Mouse (Mus musculus) CH12.LX (cell line): ENCODE measurements around the gene Exoc6b. TPM values are rescaled to one million over a fixed set of nuclear protein-coding genes. Genes with fewer than 3 reads are reported as not detected.

Experiments
- DNase-seq: peaks from one replicate; pipeline ENCODE4 v3.0.0-alpha.2; 2013; ENCODE audit errors: extremely low read depth
- H3K27ac ChIP-seq: 2 replicates; pipeline ENCODE4 v1.5.1; 2012; ENCODE audit warnings: low read depth, mild to moderate bottlenecking, control low read depth, moderate library complexity; ENCODE audit not compliant: insufficient read depth
- H3K27me3 ChIP-seq: replicated peaks from 2 replicates; pipeline ENCODE3; 2012; ENCODE audit warnings: inconsistent platforms
- H3K36me3 ChIP-seq, 2 experiments: replicated peaks in 1 of 2; 2 replicates each; pipeline versions ENCODE3 to v1.6.1; 2012; ENCODE audit warnings: inconsistent platforms in 1 of 2, low read length in 1 of 2, mild to moderate bottlenecking in 1 of 2, mixed read lengths in 1 of 2, moderate library complexity in 1 of 2; ENCODE audit not compliant: control insufficient read depth in 1 of 2, insufficient read depth in 1 of 2
- H3K4me1 ChIP-seq, 2 experiments: 2 replicates each; pipeline ENCODE4 v1.6.1; 2012; ENCODE audit warnings: inconsistent platforms in 1 of 2, moderate library complexity in 1 of 2; ENCODE audit not compliant: insufficient read depth in 2 of 2, control insufficient read depth in 1 of 2
- H3K4me2 ChIP-seq: 2 replicates; pipeline ENCODE4 v1.6.1; 2012; ENCODE audit warnings: low read depth, mild to moderate bottlenecking, control low read depth; ENCODE audit not compliant: poor library complexity, insufficient read depth, severe bottlenecking
- H3K4me3 ChIP-seq, 3 experiments: fragments of 150-350 bp in 1 of 3; sonication (generic) in 1 of 3; replicated peaks in 1 of 3; 2 replicates each; pipeline versions ENCODE3 to v1.5.1; 2011 to 2012; ENCODE audit warnings: low read depth in 2 of 3, low read length in 2 of 3, mild to moderate bottlenecking in 2 of 3, moderate library complexity in 2 of 3, control low read depth in 1 of 3, improper control_type of control experiment in 1 of 3, inconsistent platforms in 1 of 3, mixed read lengths in 1 of 3; ENCODE audit not compliant: poor library complexity in 1 of 3
- H3K79me2 ChIP-seq: replicated peaks from 2 replicates; pipeline ENCODE4 v1.6.1; 2012; ENCODE audit warnings: mild to moderate bottlenecking, moderate library complexity; ENCODE audit not compliant: control insufficient read depth, poor library complexity, insufficient read depth, severe bottlenecking; ENCODE audit errors: extremely low read depth
- H3K9ac ChIP-seq: 2 replicates; pipeline ENCODE4 v1.6.1; 2012; ENCODE audit warnings: low read depth, mild to moderate bottlenecking, control low read depth, moderate library complexity; ENCODE audit not compliant: insufficient read depth
- H3K9me3 ChIP-seq: replicated peaks from 2 replicates; pipeline ENCODE3; 2012; ENCODE audit warnings: low read length, inconsistent platforms, mixed read lengths
- BHLHE40 ChIP-seq: IDR thresholded peaks from 2 replicates; pipeline ENCODE4 v1.6.1; 2011; ENCODE audit warnings: mild to moderate bottlenecking, low read depth, low read length, improper control_type of control experiment
- CHD2 ChIP-seq: IDR thresholded peaks from 2 replicates; pipeline ENCODE4 v1.6.1; 2011; ENCODE audit warnings: low read length, improper control_type of control experiment
- ELF1 ChIP-seq: IDR thresholded peaks from 2 replicates; pipeline ENCODE4 v1.6.1; 2014; ENCODE audit warnings: low read depth, mild to moderate bottlenecking, inconsistent platforms, low read length, improper control_type of control experiment
- EP300 ChIP-seq: IDR thresholded peaks from 2 replicates; pipeline ENCODE4 v1.6.1; 2011; ENCODE audit warnings: low read length, improper control_type of control experiment
- GABPA ChIP-seq: IDR thresholded peaks from 2 replicates; pipeline ENCODE4 v1.6.1; 2012; ENCODE audit warnings: low read depth, low read length, improper control_type of control experiment, inconsistent platforms; ENCODE audit not compliant: insufficient replicate concordance
- HCFC1 ChIP-seq: IDR thresholded peaks from 2 replicates; pipeline ENCODE4 v1.6.1; 2012; ENCODE audit warnings: low read depth, mild to moderate bottlenecking, inconsistent platforms, low read length, improper control_type of control experiment
- MAX ChIP-seq: IDR thresholded peaks from 2 replicates; pipeline ENCODE4 v1.6.1; 2011; ENCODE audit warnings: low read length, improper control_type of control experiment
- MEF2A ChIP-seq: IDR thresholded peaks from 2 replicates; pipeline ENCODE4 v1.6.1; 2014; ENCODE audit warnings: low read depth, mild to moderate bottlenecking, inconsistent platforms, low read length, improper control_type of control experiment, borderline replicate concordance
- MXI1 ChIP-seq: IDR thresholded peaks from 2 replicates; pipeline ENCODE4 v1.6.1; 2011; ENCODE audit warnings: mild to moderate bottlenecking, low read depth, low read length, improper control_type of control experiment
- MYC ChIP-seq: IDR thresholded peaks from 2 replicates; pipeline ENCODE4 v1.6.1; 2011; ENCODE audit warnings: low read depth, mild to moderate bottlenecking, improper control_type of control experiment, low read length
- NELFE ChIP-seq: IDR thresholded peaks from 2 replicates; pipeline ENCODE4 v1.6.1; 2011; ENCODE audit warnings: low read depth, low read length, improper control_type of control experiment
- PAX5 ChIP-seq: IDR thresholded peaks from 2 replicates; pipeline ENCODE4 v1.6.1; 2012; ENCODE audit warnings: low read length, inconsistent platforms, mixed read lengths
- POLR2A ChIP-seq: IDR thresholded peaks from 2 replicates; pipeline ENCODE4 v1.6.1; 2011; ENCODE audit warnings: low read depth, mild to moderate bottlenecking, improper control_type of control experiment, low read length
- RAD21 ChIP-seq: IDR thresholded peaks from 2 replicates; pipeline ENCODE4 v1.6.1; 2011; ENCODE audit warnings: low read depth, mild to moderate bottlenecking, low read length, improper control_type of control experiment, moderate library complexity
- SIN3A ChIP-seq: IDR thresholded peaks from 2 replicates; pipeline ENCODE4 v1.6.1; 2012; ENCODE audit warnings: low read length, improper control_type of control experiment, inconsistent platforms
- SMC3 ChIP-seq: IDR thresholded peaks from 2 replicates; pipeline ENCODE4 v1.6.1; 2011; ENCODE audit warnings: low read depth, low read length, improper control_type of control experiment
- TBP ChIP-seq: conservative IDR thresholded peaks from 2 replicates; pipeline ENCODE4 v1.6.1; 2011; ENCODE audit warnings: low read depth, low read length, improper control_type of control experiment
- TCF12 ChIP-seq: IDR thresholded peaks from 2 replicates; pipeline ENCODE4 v1.6.1; 2014; ENCODE audit warnings: low read depth, mild to moderate bottlenecking, inconsistent platforms, low read length, improper control_type of control experiment
- USF1 ChIP-seq: IDR thresholded peaks from 2 replicates; pipeline ENCODE4 v1.6.1; 2014; ENCODE audit warnings: low read depth, mild to moderate bottlenecking, inconsistent platforms, low read length, improper control_type of control experiment
- ZC3H11A ChIP-seq: IDR thresholded peaks from 2 replicates; pipeline ENCODE4 v1.6.1; 2012; ENCODE audit warnings: low read depth, mild to moderate bottlenecking, inconsistent platforms, low read length, improper control_type of control experiment
- ZKSCAN1 ChIP-seq: IDR thresholded peaks from 2 replicates; pipeline ENCODE4 v1.6.1; 2012; ENCODE audit warnings: low read depth, inconsistent platforms, low read length, improper control_type of control experiment, borderline replicate concordance
- ZNF384 ChIP-seq: IDR thresholded peaks from 2 replicates; pipeline ENCODE4 v1.6.1; 2012; ENCODE audit warnings: low read depth, low read length, improper control_type of control experiment, inconsistent platforms
- dilution Hi-C: fragments of 300-500 bp; cut with MboI; formaldehyde crosslinking; loops from 2 replicates; pipeline ENCODE4 v1.14.3; 2020; ENCODE audit warnings: low sequenced_read_pairs; ENCODE audit not compliant: extremely low pct_unique_long_range_greater_than_20kb, extremely low pct_ligation_motif_present
- in situ Hi-C: fragments of 300-500 bp; cut with MboI; formaldehyde crosslinking; loops from 3 replicates; pipeline ENCODE4 v1.14.3; 2019; ENCODE audit warnings: low sequenced_read_pairs, low pct_ligation_motif_present, low pct_unique_long_range_greater_than_20kb, mixed read lengths
- polyA plus RNA-seq: library from polyadenylated mRNA; unstranded; fragments of >175 nt; gene quantifications from 2 replicates; pipeline ENCODE4 v1.2.1, GENCODE M21; 2012; ENCODE audit warnings: low read depth; ENCODE audit not compliant: insufficient read length
- total RNA-seq, 2 experiments: library from RNA; depleted of rRNA; stranded (reverse); fragments of 300-350 nt in 1 of 2; fragments of >200 nt in 1 of 2; gene quantifications; 2 replicates each; pipeline ENCODE4 v1.2.3; 2012 to 2014

The Exoc6b gene
- total and polyA plus RNA-seq, 3 experiments, result 1.7 to 5.2 (median 3.5) TPM

DNA sequence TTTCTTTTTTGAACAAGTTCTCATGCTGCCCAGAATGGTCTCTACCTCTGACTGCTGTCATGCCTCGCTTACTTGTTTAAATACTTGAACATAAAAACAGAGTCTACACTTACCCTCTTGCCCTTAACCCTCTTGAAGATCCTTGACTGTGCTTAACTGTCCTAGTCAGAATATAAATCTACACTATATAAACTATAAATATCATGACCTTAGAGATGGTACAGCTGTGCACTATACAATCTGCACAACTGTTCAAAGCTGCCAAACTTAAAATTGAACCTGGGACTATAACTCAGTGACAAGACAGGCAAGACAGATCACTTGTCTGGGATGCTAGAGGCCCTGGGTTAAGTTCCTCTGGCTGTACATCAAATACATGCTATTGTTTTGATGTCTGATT lies 11.7 kb downstream of the Exoc6b start:
- no peaks in the 10 kb centered on the region for H3K9me3 ChIP-seq
- H3K27ac ChIP-seq, result no peak overlapping the region
- no peak for TF ChIP-seq TCF12
- no peak for TF ChIP-seq ZNF384
- no peak for TF ChIP-seq TBP
- TF ChIP-seq MXI1, result no peak
- no peak for TF ChIP-seq ZKSCAN1
- no peak for TF ChIP-seq BHLHE40
- TF ChIP-seq SIN3A, result no peak
- no peak for TF ChIP-seq ELF1
- TF ChIP-seq ZC3H11A, result no peak
- no peak for TF ChIP-seq USF1
- TF ChIP-seq HCFC1, result no peak
- TF ChIP-seq PAX5, result no peak
- TF ChIP-seq MAX, result no peak
- no peak for TF ChIP-seq NELFE
- TF ChIP-seq MEF2A, result no peak
- TF ChIP-seq RAD21, result no peak
- TF ChIP-seq CHD2, result no peak
- no peak overlapping the region for H3K4me3 ChIP-seq
- in situ Hi-C loops (no loop called here), dilution Hi-C loops (no loop called here)
- no peaks in the 10 kb centered on the region for H3K79me2 ChIP-seq
- no peaks in the 10 kb centered on the region for H3K4me1 ChIP-seq
- H3K36me3 ChIP-seq, result no peaks in the 10 kb centered on the region
- H3K27me3 ChIP-seq, result no peaks in the 10 kb centered on the region
- no peak overlapping the region for H3K4me2 ChIP-seq
- no peak for DNase-seq
- H3K9ac ChIP-seq, result no peak overlapping the region

DNA sequence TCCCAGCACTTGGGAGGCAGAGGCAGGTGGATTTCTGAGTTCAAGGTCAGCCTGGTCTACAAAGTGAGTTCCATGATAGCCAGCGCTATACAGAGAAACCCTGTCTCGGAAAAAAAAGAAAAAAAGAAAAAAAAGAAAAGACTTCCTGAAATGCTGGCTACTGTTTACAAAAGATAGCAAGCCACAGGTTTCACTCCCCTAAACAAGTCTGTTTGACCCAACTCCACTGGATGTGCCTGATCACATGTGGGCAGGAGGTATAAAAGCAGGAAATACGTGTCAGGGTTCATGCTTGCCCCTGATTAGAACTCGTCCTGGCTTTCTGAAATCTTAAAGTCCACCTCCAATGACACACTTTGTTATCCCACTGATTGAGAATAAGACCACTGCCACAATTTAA lies 18.2 kb downstream of the Exoc6b start:
- no peak overlapping the region for H3K27ac ChIP-seq
- no peaks in the 10 kb centered on the region for H3K4me1 ChIP-seq
- TF ChIP-seq SIN3A, result no peak
- no peak for TF ChIP-seq MYC
- TF ChIP-seq MAX, result no peak
- TF ChIP-seq NELFE, result no peak
- no peak for TF ChIP-seq ZNF384
- TF ChIP-seq HCFC1, result no peak
- no peak for TF ChIP-seq BHLHE40
- TF ChIP-seq GABPA, result no peak
- TF ChIP-seq POLR2A, result no peak
- no peak for TF ChIP-seq EP300
- no peak for TF ChIP-seq SMC3
- no peak for TF ChIP-seq MXI1
- TF ChIP-seq RAD21, result no peak
- TF ChIP-seq ZC3H11A, result no peak
- TF ChIP-seq PAX5, result no peak
- dilution Hi-C loops (no loop called here), in situ Hi-C loops (no loop called here)
- no peaks in the 10 kb centered on the region for H3K79me2 ChIP-seq
- H3K4me2 ChIP-seq, result no peak overlapping the region
- DNase-seq, result no peak
- H3K9ac ChIP-seq, result no peak overlapping the region
- no peaks in the 10 kb centered on the region for H3K36me3 ChIP-seq
- H3K27me3 ChIP-seq, result no peaks in the 10 kb centered on the region
- no peaks in the 10 kb centered on the region for H3K9me3 ChIP-seq
- H3K4me3 ChIP-seq, result no peak overlapping the region
